Mouse (Mus musculus) monocyte, adult 5-6 weeks (primary cell): ENCODE measurements around the gene Ntrk2. TPM values are rescaled to one million over a fixed set of nuclear protein-coding genes. Genes with fewer than 3 reads are reported as not detected.
"Not testable (repeated sequence)": the region's sequence is repeated elsewhere in the genome, so short reads cannot be mapped to it uniquely, and the experiment has no call there.

Source experiments
- ATAC-seq: fragments of 153-309, 156-312 bp; replicated peaks from 2 replicates; pipeline ENCODE4 v1.8.0; 2017; ENCODE audit warnings: mild to moderate bottlenecking; ENCODE audit not compliant: low TSS enrichment, insufficient number of reproducible peaks, severe bottlenecking, poor library complexity, low FRiP score
- total RNA-seq: library from RNA; stranded (forward); fragments of 200-1000, 200-491, 200-594 nt; gene quantifications from 3 replicates; pipeline ENCODE4 v1.2.3, GENCODE M21; 2017

Ntrk2 gene
- total RNA-seq, 1 experiment from 2014 or later = not detected

GRCm38 (mm10) chr13:59010893-59011529 lies 204.6 kb downstream of the Ntrk2 start:
- no peak for ATAC-seq

- no peak for ATAC-seq
Measured at GRCm38 (mm10) chr13:59011530-59011903, 205.1 kb downstream of the Ntrk2 start.

- no peak for ATAC-seq
Measured at GRCm38 (mm10) chr13:59015360-59015759, 209.0 kb downstream of the Ntrk2 start.

GRCm38 (mm10) chr13:59017121-59017520 lies 210.8 kb downstream of the Ntrk2 start:
- ATAC-seq = no peak

GRCm38 (mm10) chr13:59022251-59023042 lies 216.1 kb downstream of the Ntrk2 start:
- ATAC-seq = no peak

- no peak for ATAC-seq
Measured at GRCm38 (mm10) chr13:59025653-59026052, 219.3 kb downstream of the Ntrk2 start.

GRCm38 (mm10) chr13:59027436-59027835 lies 221.1 kb downstream of the Ntrk2 start:
- ATAC-seq = no peak

GRCm38 (mm10) chr13:59028546-59028945 lies 222.2 kb downstream of the Ntrk2 start:
- no peak for ATAC-seq

GRCm38 (mm10) chr13:59030574-59030973 lies 224.2 kb downstream of the Ntrk2 start:
- no peak for ATAC-seq

GRCm38 (mm10) chr13:59040156-59040915 lies 234.0 kb downstream of the Ntrk2 start:
- no peak for ATAC-seq

- no peak for ATAC-seq
Measured at GRCm38 (mm10) chr13:59041013-59041764, 234.8 kb downstream of the Ntrk2 start.

- no peak for ATAC-seq
Measured at GRCm38 (mm10) chr13:59052188-59052587, 245.8 kb downstream of the Ntrk2 start.

- ATAC-seq = not testable (repeated sequence)
Measured at GRCm38 (mm10) chr13:59054331-59054730, 248.0 kb downstream of the Ntrk2 start.

GRCm38 (mm10) chr13:59056859-59057258 lies 250.5 kb downstream of the Ntrk2 start:
- ATAC-seq = no peak

GRCm38 (mm10) chr13:59057886-59058285 lies 251.5 kb downstream of the Ntrk2 start:
- ATAC-seq = no peak

- ATAC-seq = no peak
Measured at GRCm38 (mm10) chr13:59059118-59059517, 252.7 kb downstream of the Ntrk2 start.

- ATAC-seq = no peak
Measured at GRCm38 (mm10) chr13:59065677-59066076, 259.3 kb downstream of the Ntrk2 start.

- no peak for ATAC-seq
Measured at GRCm38 (mm10) chr13:59073635-59074256, 267.4 kb downstream of the Ntrk2 start.
